8 mouse cellular contexts compared by ENCODE assay signal in genomic region chr5:128439828-128440227, GRCm38 (mm10). TPM values are rescaled to one million over a fixed set of nuclear protein-coding genes. Genes with fewer than 3 reads are reported as not detected.
DNase-seq lines count a peak whose midpoint lies in the region; ATAC-seq lines count a peak whose summit lies in the region.

No protein-coding gene starts in this region.

- no peak overlapping the region for H3K27ac ChIP-seq in hindbrain, embryonic 11.5 days (ENCODE audit: low read depth, low read length)

- H3K27me3 ChIP-seq in hindbrain, embryonic 11.5 days (ENCODE audit: control insufficient read depth, insufficient read depth, low read length), result peaks cover 24% of the 10 kb centered on the region

- H3K4me2 ChIP-seq in hindbrain, embryonic 11.5 days (replicated peaks; ENCODE audit: low read depth, low read length), result no peak overlapping the region

- H3K4me1 ChIP-seq in hindbrain, embryonic 11.5 days (replicated peaks; ENCODE audit: control insufficient read depth, insufficient read depth, low read length), result peaks cover 5% of the 10 kb centered on the region

- H3K4me3 ChIP-seq in hindbrain, embryonic 11.5 days (ENCODE audit: low read depth, low read length), result no peak overlapping the region

- 1% methylated on average over 5 of the region's 5 CpGs for WGBS in hindbrain, embryonic 11.5 days

- H3K9ac ChIP-seq in hindbrain, embryonic 11.5 days (ENCODE audit: low read depth, low read length), result no peak overlapping the region

- no peaks in the 10 kb centered on the region for H3K9me3 ChIP-seq in hindbrain, embryonic 11.5 days (ENCODE audit: control insufficient read depth, low read length)

- peak; percentile 80 for ATAC-seq in common myeloid progenitor, adult 5-6 weeks (replicated peaks; ENCODE audit: low read depth, poor library complexity, severe bottlenecking)
- peak; percentile 78 for ATAC-seq in hindbrain, embryonic 11.5 days (ENCODE audit: low FRiP score)

- peak; percentile 50 for DNase-seq in urinary bladder, adult 2 months (ENCODE audit: low spot score)
- DNase-seq in urinary bladder, postnatal 10 days (ENCODE audit: low spot score), result no peak
- DNase-seq in hindbrain, embryonic 11.5 days (ENCODE audit: low spot score), result peak; percentile 87
- DNase-seq in left cerebral cortex, adult 11 months (ENCODE audit: low spot score), result peak; percentile 44
- peak; percentile 78 for DNase-seq in mesoderm, embryonic 11.5 days (ENCODE audit: low read depth, low spot score)
- DNase-seq in right cerebral cortex, postnatal 4 days, result peak; percentile 89
- no peak for DNase-seq in heart, adult 9 months (ENCODE audit: low spot score in 2 of 2)

- H3K36me3 ChIP-seq in hindbrain, embryonic 11.5 days (ENCODE audit: control insufficient read depth, insufficient read depth, low read length), result no peaks in the 10 kb centered on the region

RNA-seq across cellular contexts. Expression of gene Tmem132d, which starts 7.0 kb away (rescaled TPM):
- 0.03 and 0.06 TPM in 2 replicates for polyA plus RNA-seq in urinary bladder, adult 2 months (2012; rRNA removed)
- not detected in 2 replicates for total RNA-seq in common myeloid progenitor, adult 5-6 weeks (2017)
- 0.46 and 0.63 TPM in 2 replicates for polyA plus RNA-seq in hindbrain, embryonic 11.5 days (2014; fragmentation: Nextera tagmentation; extraction: Ambion mirVana)

Comparison
In these comparisons a context has a peak if more than half of its experiments do, and no peak if none do; other contexts are left out.
1. DNase-seq: peak in urinary bladder, adult 2 months (single experiment), hindbrain, embryonic 11.5 days (single experiment), left cerebral cortex, adult 11 months (single experiment), mesoderm, embryonic 11.5 days (single experiment) and right cerebral cortex, postnatal 4 days (single experiment); none in urinary bladder, postnatal 10 days (single experiment) and heart, adult 9 months (0 of 2).